Mouse (Mus musculus): ENCODE data around the gene Wdr70.

DNA sequence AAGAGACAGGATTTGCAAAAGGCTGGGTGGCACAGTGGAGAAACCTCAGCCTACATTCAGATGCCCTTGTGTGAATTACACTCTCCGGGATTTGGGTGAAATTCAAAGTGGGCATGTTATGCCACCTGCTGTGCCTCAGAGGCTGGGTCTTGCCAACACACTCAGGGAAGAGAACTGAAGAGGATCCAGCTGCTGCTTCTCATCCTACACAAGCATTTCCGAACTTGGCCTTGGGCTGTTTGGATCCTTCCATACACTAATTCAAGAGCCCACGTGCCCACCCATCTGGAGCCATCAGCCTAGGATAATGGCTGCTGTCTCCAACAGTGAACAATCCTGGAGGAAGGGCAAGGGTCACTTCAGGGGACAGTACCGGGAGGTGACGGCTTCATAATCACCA, 235.7 kb downstream of the Wdr70 start:
- TF ChIP-seq CTCF (IDR thresholded peaks at IDR 0.05; ENCODE audit: borderline replicate concordance, insufficient read depth, low read depth, low read length) (no peak), POLR2A (IDR thresholded peaks at IDR 0.05; ENCODE audit: borderline replicate concordance, insufficient read depth, low read length) (no peak)

Data from cerebellum, adult 2 months (tissue).